Mouse (Mus musculus): ENCODE measurements around the gene Eif2s3y.

Gene Eif2s3y

DNA sequence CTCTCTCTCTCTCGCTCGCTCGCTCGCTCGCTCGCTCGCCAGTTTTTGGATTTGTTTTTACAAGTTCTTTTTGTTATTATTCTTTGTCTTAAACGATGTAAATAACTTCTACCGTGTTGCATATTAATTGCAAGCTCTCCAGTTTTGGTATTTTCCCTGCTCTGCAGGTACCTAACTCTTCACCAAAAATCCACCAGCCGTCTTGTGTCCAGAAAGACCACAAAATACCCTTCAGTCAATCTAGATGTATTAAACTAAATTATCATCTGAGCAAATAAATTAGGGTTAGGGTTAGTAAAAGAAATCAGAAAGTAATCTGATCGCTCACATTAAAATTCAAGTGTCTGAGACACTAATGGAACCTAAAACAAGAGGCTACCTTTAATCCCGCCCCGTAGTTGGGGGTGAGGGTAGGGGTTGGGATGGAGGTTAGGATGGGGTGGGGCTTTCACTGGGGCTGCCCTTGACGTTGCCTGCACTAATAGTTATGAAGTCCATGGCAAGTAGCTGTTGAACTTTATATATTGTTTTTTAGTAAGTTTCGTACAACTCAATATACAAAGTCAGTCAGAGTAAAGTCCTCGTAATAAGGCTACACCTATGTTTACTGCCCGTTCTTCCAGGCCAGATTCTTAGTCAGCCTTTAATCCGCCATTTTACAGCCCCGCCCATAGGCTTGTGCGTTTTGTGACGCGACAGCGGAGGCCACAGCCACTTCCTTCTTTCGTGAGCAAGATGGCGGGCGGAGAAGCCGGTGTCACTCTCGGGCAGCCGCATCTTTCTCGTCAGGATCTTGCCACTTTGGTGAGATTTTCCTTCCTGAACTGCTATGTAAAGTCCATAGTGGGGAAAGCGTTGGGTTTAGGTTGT, at the start of gene Eif2s3y:
Eif2s3y (plus strand) TSS at position 662 of the 870 bp plus-strand sequence.
- DNase-seq (ENCODE audit: low read depth, low spot score) = peak; percentile 26

All from brain, embryonic 18.5 days (tissue).